Mouse (Mus musculus): ENCODE results near the gene Frmpd2.
"Not testable (repeated sequence)": the region's sequence is repeated elsewhere in the genome, so short reads cannot be mapped to it uniquely, and the experiment has no call there.

Frmpd2 gene

DNA sequence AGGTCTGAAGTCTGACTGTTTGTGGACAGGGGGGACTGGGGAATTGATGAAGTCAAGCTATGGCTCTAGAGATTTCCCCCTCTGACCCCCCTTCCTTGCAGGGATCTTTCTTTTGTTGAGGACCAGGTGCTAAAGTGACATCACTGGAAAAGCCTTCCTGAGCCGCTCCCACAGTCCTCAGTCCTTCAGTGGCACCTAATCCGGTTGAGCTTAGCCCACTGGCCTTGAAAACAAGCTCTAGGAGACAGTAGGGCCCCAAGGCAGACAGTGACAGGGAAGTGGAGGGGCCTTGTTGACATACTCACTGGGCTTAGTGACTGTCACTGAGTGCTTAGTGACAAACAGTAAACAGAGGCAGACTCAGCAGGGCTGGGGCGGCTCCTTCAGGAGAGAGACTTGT, at the start of gene Frmpd2:
TSS of gene Frmpd2 (plus strand) at position 366 of the 400 bp plus-strand sequence.
- in situ Hi-C loops (cut with MboI; ENCODE audit: unreplicated experiment in 2 of 2): no loop called here

DNA sequence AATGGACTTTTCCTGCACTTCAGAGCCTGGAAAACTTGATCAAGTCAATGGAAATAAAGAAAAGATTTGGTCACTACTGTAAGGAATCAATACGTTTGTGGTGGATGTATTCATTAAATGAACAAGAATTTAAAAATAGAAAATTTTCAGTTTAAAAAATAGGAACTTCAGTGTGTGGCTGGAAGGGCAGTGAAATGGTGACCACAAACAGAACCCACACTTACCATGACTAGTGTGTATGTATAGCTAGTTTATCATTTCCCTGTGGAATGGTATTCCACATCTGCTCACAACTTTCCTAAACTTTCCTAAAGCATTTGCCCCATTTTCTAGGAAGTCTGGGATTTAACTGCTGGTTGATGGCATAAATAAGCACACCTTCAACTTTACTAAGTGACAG, 48.5 kb upstream of the Frmpd2 start:
- in situ Hi-C loops (cut with MboI; ENCODE audit: unreplicated experiment in 2 of 2): no loop called here

DNA sequence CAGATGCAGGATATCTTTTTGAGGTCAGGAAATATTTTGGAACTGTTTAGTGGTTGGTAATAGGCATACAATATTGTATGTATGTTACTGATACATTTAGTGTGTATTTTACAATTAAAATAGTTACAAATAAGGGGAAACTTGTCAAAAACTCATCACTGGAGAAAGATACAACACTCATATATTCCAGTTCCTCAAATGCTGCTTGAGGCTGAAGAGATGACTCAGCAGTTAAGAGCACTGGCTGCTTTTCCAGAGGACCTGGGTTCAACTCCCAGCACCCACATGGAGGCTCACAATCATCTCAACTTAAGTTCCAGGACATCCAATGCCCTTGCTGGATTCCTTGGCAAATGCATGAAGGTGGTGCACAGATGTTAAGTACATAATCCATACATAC, 47.4 kb upstream of the Frmpd2 start:
- in situ Hi-C loops (cut with MboI; ENCODE audit: unreplicated experiment in 2 of 2): no loop called here

DNA sequence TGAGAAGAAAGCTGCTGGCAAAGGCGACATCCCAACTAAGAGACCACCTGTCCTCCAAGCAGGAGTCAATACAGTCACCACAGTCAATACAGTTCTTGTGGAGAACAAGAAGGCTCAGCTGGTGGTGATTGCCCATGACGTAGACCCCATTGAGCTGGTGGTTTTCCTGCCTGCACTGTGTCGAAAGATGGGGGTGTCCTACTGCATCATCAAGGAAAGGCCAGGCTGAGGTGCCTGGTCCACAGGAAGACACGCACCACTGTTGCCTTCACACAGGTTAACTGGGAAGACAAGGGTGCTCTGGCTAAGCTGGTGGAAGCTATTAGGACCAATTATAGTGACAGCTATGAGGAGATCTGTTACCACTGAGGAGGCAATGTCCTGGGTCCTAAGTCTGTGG, 39.0 kb upstream of the Frmpd2 start:
- in situ Hi-C loops (cut with MboI; ENCODE audit: unreplicated experiment in 2 of 2): not testable (repeated sequence)

DNA sequence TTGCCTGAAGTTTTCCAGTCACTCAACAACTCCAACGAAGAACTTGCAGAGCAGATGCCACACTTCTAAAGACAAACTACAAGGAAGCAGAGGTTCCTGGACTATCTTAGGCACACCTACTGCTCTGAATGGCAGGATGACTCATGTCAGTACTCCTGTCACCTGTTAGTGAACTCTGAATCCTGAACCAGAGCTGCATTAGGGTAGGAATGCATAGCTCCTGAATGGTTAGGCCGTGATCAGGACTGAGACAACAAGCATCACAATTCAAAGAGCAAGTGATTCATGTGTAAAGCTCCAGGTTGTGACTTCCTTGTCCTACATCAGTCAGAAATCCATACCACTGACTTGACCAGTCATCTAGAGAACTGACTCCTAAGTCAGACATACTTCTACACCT, 27.7 kb upstream of the Frmpd2 start:
- in situ Hi-C loops (cut with MboI; ENCODE audit: unreplicated experiment in 2 of 2): no loop called here

DNA sequence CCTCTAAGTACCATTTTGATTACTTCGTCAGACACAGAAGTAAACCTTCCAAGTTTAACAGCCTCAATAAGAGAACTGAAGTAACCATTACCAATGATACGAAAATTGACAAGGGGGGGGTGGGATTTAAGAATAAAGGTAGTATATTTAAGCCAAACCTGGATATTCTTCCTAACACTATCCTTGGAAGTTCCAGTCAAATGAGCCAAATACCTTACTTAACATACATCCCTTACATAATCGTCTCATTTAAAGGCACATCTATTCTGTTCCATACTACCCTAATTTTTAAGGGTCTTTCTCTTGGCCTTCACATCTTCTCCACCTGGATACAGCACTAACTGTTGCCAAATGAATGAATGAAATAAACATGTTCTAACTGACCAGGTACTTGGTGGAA, 25.5 kb upstream of the Frmpd2 start:
- in situ Hi-C loops (cut with MboI; ENCODE audit: unreplicated experiment in 2 of 2): no loop called here

DNA sequence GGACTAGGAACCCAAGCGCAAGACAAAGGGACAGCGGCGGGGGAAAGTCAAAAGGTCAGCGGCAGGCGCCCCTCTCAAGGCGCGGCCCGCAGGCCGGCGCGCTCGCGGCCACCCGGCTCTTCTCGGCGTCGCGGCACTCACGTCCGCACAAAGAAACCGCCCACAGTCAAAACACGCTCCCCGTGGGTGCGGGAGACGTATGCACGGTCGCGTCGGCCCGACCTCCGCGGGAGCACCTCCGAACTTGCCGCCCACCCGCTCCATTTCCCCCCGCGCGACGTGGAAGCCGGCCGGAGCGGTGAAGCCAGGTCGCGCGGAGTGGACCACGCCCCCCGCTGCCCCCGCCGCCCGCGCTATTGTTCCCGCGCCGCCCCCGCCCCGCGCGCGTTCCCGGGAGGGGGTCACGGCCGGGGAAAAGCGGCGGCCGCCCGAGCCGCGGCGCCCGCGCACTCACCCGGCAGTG, 24.9 kb upstream of the Frmpd2 start:
- in situ Hi-C loops (cut with MboI; ENCODE audit: unreplicated experiment in 2 of 2): no loop called here

DNA sequence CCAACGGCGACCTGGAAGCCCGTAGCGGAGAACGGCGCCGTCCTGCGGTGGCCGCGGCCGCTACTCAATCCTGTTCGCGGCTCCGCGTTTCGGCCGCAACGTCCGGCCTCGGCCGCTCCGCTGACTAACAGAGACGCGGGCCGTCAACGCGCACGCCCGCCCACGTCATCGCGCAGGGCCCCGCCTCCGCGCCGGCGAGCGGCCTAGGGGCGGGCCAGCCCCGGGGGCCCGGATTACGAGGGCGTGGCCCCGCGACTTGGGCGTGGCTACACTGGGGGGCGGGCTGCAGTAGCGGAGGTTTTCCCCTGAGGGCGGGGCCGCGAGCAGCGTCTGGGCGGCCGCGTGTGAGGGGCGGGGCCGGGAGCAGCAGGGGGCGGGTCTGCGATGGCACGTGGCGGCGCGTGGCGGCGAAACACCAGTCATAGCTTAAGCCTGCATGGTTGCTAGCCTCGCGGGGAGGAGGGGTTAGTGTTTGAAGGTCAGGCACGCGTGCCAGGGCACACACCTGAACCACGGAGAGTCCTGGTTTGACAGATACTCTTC, 24.4 kb upstream of the Frmpd2 start, which contains the start of gene Mapk8:
TSS of gene Mapk8 (minus strand) at position 132 of the 543 bp plus-strand sequence.
- in situ Hi-C loops (cut with MboI; ENCODE audit: unreplicated experiment in 2 of 2): no loop called here

DNA sequence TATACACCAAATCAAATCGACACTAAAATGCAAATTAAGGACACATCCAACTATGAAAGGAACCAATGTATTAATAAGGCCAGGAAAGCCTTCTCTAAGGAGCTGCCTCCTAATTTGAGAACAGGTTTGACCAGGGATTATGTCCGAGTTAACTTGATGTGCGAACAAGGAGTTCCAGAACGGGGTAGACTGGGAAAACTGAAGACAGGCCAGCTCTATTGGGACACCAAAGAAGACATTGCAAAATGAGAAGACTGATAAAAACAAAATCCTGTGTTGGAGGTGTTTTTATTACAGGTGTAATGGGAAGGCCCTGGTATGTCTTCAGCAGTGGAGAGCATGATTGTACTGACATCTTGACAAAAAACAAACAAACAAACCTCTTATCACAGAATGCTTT, 23.2 kb upstream of the Frmpd2 start:
- in situ Hi-C loops (cut with MboI; ENCODE audit: unreplicated experiment in 2 of 2): no loop called here

DNA sequence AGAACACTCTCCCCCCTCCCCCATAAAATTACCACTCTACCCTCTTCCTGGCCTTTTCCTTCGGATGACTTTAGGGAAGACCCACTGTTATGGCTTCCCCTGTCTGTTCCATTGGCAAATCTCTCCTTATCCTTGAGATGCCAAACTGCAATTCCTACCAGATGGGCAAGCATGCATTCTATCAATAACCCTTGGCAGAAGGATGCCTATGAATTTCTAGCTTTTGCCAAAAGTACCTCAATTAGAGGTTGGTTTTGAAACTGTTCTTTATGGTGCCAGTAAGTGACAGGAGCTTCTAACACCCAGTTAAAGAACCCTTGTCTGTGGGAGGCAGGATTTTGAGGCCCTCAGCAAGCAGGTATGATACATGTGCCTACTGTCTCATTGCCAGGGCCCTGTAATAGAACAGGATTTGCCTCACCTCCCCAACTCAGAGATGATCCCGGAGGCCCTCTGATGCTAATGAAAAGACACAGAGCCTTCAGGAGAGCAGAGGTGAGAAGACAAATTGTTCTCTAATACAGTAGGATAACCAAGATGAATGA, 22.1 kb upstream of the Frmpd2 start:
- in situ Hi-C loops (cut with MboI; ENCODE audit: unreplicated experiment in 2 of 2): no loop called here

DNA sequence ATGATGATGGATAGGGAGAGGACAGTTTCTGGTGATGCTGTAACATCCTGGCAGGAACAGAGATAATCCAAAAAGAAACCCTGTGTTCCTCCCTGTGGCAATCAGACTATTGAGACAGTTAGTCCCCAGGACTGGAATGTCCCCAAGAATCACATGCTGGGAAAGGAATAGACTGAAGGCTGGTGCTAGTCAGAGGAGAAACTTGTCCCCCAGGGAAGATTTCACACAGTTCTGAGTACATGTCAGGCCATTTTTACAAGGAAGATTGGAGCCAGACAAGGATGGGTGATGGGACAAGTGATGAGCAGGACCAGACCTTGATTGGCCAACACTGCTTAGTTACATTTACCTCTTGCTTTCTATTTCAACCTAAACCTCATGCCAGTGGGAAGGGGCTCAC, 21.2 kb upstream of the Frmpd2 start:
- in situ Hi-C loops (cut with MboI; ENCODE audit: unreplicated experiment in 2 of 2): no loop called here

DNA sequence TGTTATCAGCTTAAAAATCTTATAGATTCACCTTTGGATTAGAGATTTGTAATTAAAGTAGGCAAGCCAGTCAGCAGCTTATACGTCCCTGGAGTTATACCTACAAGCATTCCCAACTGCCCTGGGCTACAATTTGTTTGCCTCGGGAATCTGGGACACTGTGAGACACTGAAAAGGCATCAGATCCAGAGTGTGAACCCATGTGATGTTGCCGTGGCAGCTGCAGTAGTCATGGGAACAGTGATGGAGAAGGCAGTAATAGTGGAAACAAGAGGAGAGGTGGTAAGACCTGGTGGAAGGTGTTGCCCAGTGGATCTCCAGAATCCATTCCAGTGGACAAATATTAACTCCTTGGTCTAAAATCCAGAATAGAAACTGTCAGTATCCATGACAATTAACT, 7.8 kb upstream of the Frmpd2 start:
- in situ Hi-C loops (cut with MboI; ENCODE audit: unreplicated experiment in 2 of 2): no loop called here

DNA sequence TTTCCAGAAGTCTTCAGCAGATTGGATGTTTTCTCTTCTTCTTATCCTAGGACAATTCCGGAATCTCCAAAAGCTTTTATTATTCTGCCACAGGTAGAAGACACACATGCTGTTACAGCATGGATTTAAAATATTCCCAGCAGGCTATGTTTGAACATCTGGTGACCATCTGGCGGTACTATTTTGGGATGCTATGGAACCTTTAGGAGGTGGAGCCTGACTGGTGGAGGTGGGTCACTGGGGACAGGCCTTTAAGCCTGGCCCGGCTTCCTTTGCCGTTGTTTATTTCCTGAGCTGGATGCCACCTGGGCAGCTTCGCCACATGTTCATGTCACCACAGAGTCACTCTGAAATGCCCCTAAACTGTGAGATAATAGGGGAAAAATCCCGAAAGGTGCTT, 3.7 kb upstream of the Frmpd2 start:
- in situ Hi-C loops (cut with MboI; ENCODE audit: unreplicated experiment in 2 of 2): no loop called here

DNA sequence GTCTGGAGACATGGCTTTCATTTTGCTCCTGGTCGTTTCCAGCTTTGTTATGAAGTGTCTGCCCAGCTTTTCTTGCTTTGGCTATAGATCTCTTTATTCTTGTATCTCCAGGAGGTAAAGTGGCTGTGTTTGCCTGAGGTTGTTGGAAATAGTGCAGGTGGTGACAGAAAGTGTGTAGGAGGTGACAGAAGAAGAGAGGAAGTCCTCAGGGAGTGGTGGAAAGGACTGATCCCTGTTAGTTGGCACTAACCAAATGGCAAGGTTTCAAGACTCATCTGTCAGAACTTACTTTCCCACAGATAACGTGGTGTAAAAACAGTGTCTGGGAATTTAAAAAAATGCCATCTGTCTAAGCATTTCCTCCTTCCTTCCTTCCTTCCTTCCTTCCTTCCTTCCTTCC, 3.0 kb downstream of the Frmpd2 start:
- in situ Hi-C loops (cut with MboI; ENCODE audit: unreplicated experiment in 2 of 2): no loop called here

DNA sequence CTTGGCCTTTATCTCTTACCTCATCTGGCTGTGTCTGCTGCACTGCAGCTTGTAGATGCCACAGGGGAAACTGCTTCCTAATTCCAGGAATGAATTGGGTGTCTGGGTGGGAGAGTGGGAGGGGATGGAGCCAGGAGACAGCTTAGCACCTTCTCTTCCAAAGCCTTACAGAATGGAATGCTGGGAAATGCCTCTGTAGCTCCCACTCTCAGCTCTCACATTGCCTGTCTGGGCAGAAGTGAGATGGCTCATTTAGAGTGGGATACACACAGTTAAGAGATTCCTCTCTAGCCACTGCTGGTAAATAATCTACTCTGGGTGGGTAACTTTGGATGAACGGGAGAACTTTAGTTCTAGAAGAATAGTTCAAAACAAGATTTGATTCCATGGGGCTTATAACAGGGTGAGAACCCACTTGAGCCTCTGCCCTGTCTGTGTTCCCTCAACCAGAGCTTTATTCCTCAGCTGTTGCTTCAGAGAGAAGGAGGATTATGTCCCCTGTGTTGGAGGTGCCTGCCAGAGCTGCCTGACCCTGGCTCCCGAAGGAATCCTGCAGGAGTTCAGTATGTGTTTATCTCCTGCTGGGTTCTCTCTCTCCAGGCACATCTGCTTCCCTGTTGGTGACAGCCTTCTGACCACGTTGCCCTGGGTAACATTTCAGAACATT, 4.7 kb downstream of the Frmpd2 start:
- in situ Hi-C loops (cut with MboI; ENCODE audit: unreplicated experiment in 2 of 2): no loop called here

DNA sequence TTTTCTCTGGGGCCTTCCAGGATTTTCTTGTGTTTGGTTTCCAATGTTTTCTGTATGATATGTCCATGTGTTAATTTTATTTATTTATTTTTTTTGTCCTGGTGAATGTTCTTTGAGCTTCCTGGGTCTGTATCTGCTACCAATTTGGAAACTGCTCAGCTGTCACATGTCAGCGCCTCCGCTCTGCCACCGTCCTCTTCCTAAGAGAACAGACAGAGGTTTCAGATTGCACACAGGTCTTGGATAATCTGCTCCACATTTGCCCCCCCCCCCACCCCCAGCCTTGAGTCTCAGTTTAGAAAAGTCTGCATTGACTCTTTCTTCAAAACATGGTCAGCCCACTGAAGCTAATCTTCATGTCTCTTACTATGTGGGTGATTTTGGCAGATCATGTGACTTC, 10.5 kb downstream of the Frmpd2 start:
- in situ Hi-C loops (cut with MboI; ENCODE audit: unreplicated experiment in 2 of 2): no loop called here

DNA sequence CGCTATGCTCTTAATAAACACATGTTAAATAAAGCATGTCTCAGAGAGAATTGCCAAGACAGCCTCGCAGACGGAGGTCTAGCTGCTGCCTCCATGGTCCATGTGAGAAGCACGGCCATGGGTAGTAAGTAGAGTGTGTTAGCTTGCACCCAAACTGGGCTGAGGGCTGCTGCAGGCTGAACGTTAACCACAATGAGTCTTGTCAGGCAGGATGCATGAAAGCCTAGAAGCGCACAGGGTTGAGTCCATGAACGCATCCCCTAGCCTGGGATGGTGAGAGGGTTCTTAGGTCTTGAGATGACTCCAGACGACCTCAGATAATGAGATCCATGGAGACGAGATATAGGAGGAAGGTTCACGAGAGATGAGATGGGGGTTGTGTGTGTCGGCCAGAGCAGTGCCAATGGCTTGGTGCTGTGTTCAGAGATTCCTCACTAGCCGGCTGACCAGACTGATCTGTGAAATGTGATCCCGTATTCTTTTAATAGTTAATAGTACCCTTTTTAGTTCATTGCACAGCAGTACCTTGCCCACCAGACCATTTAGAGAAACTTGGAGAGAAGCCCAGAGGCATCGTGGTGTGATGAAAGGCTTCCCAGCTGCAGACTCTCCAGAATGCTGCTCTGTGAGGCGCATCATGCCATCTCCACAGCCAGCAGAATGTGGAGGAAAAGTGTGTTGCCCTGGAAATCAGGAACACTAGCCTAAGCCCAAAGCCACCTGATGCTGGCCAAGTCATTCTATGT, 16.5 kb downstream of the Frmpd2 start:
- in situ Hi-C loops (cut with MboI; ENCODE audit: unreplicated experiment in 2 of 2): no loop called here

DNA sequence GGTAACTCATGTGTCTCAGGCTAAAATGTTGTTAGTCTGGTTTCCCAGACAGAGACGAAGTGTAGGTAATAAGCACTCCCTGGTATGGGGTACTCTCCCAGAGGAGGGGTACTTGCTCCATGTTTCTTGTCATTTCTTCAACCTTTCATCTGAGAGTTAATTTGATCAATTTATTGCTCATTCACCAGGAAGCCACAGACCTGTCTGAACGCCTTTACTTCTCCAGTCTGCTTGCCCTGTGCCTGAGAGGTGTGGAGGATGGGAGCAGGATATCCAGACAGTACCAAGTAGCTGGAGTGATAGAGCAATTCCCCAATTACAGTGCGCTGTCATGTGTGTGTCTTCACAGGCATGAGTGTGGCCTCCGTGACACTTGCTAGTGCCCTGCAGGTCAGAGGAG, 23.7 kb downstream of the Frmpd2 start:
- in situ Hi-C loops (cut with MboI; ENCODE audit: unreplicated experiment in 2 of 2): no loop called here

DNA sequence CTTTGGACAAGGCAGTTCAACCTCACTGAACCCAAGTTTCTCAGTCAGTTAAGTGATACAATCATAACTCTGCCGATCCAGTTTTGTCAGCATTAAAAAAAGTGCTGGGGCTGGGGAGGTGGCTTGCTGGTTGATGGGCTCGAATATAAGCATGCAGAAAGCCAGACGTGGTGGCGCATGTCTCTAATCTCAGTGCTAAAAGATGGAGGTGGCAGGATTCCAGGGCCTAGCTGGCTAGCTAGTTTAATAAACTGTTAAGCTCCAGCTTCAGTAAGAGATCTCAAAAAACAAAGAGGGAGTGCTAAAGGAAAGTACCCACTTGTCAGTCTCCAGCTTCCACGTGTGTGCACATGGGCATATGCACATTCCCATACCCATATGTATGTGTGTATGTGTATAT, 25.9 kb downstream of the Frmpd2 start:
- in situ Hi-C loops (cut with MboI; ENCODE audit: unreplicated experiment in 2 of 2): no loop called here

DNA sequence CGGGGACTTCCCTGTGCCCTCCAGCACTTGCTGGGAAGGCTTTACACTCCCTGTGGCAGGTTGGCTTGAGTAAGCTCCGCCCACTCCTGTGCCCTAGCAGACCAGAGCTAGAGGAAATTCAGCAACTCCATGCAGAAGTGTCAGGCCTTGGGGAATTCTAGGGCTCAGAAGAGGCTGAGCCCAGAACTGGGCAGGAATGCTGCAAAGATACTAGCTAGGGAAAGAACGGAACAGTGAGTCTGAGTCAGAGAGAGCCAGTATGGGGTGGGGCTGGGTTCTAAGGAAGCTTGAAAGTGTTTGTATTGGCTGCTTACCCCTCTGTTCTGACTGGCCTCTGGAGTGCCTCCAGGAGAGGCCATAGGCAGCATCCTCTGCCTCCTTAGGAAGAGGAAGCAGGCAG, 27.4 kb downstream of the Frmpd2 start:
- in situ Hi-C loops (cut with MboI; ENCODE audit: unreplicated experiment in 2 of 2): no loop called here

DNA sequence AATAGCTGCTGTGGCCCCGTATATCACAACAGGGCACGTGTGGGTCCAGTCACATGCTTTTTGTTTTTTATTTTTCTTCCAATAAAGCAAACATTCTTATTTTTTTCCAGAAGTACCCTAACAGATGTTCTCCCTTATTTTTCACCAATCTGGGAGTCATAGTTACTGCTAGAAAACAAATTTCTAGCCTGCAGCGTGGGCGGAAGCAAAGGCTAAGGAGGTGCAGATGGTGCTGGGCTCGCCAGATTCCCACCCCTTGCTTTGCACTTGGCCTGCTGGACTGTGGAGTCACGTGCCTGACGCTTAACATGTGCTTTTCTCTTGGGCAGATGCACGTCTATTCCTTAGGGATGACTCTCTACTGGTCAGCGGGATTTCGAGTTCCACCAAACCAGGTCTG, 29.1 kb downstream of the Frmpd2 start:
- in situ Hi-C loops (cut with MboI; ENCODE audit: unreplicated experiment in 2 of 2): no loop called here

DNA sequence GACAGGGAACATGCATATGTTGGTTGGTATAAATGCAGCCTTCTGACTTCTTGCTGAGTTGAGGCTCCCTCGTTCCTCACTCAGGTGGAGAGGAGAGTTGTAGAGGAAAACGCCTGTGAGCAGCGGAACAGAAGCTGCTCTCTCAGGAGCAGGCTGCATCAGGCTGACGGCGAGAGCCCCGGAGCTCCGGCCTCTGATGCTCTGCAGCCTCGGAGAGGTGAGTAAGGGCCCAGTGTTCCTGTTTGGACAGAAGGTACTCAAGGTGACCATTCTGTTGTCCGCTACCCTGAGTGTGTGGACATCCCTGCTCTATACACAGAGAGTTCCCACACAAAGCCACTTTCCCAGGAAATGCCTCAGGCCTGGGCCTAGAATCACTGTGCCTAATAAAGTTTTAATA, 31.8 kb downstream of the Frmpd2 start:
- in situ Hi-C loops (cut with MboI; ENCODE audit: unreplicated experiment in 2 of 2): no loop called here
